Mouse (Mus musculus) adrenal gland, adult 8-10 months (tissue): ENCODE data around the gene Cutc. TPM values are rescaled to one million over a fixed set of nuclear protein-coding genes. Genes with fewer than 3 reads are reported as not detected.

Source experiments
- DNase-seq: peaks from one replicate; pipeline ENCODE4 v3.0.0; 2022
- total RNA-seq, 4 experiments: library from RNA; stranded (reverse); gene quantifications; 2 replicates each; pipeline ENCODE4 v1.2.4; 2022

Gene Cutc
- 10 to 100 TPM in 1 of 4 experiments, 1 to 10 TPM in 3; 9.3 to 12.4 (median 9.8) TPM for total RNA-seq

GRCm38 (mm10) chr19:43752489-43753225 is at the start of gene Cutc, which contains the start of gene Cox15:
Gene Cutc (plus strand): TSS chr19:43752996.
Gene Cox15 (minus strand): TSS chr19:43753000.
- peak; percentile 95 for DNase-seq

DNA sequence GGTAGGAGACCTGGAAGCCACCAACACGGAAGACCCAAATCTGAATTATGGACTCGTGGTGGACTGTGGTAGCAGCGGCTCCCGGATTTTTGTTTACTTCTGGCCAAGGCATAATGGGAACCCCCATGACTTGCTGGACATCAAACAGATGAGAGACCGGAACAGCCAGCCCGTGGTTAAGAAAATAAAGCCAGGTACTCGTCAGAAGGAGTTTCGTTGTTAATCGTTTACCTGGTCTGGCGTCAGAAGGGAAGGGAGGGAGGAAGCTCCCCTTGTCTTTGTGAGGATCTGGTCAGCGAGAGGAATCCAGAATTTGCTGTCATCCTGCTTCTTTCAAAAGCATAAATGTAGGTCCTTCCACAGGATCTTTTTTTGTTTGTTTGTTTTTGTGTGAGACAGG is 48.6 kb upstream of the Cutc start:
- no peak for DNase-seq

DNA sequence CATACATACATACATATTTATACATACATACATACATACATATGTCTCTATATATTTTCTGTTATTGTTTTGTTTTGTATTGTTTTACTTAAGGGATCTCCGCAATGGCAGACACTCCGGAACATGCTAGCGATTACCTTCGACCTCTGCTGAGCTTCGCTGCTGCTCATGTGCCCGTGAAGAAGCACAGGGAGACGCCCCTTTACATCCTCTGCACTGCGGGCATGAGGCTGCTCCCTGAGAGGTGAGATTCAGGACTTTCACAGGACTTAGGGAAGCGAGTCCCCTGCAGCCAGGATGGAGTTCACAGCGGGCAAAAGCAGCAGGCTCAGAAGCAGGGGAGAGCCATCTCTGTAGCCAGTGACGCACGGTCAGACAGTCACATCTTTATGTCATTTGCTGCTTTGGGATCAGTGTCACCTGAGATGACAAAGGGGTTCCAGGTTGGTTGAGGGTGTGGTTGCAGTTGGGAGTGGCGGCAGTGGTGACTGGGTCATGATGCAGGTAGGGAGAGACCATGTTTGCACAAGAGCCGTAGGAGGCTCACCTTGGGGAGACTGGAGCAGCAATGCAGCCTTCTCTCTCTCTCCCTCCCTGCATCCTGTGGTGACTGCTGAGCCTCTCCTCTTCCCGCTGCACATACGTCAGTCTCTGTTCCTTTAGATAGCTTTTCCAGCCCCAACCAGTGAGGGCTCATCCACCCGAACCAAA is 47.9 kb upstream of the Cutc start:
- no peak for DNase-seq

GRCm38 (mm10) chr19:43708206-43708605 is 44.6 kb upstream of the Cutc start:
- DNase-seq, result no peak

- DNase-seq, result no peak
These were observed 43.5 kb upstream of the Cutc start for GRCm38 (mm10) chr19:43709317-43709716.

- DNase-seq, result no peak
These were observed 41.5 kb upstream of the Cutc start for GRCm38 (mm10) chr19:43711159-43711916.

GRCm38 (mm10) chr19:43711971-43712370 is 40.8 kb upstream of the Cutc start:
- DNase-seq, result no peak

- no peak for DNase-seq
These were observed 32.7 kb upstream of the Cutc start for GRCm38 (mm10) chr19:43720061-43720460.

- no peak for DNase-seq
These were observed 29.9 kb upstream of the Cutc start for GRCm38 (mm10) chr19:43722891-43723290.

DNA sequence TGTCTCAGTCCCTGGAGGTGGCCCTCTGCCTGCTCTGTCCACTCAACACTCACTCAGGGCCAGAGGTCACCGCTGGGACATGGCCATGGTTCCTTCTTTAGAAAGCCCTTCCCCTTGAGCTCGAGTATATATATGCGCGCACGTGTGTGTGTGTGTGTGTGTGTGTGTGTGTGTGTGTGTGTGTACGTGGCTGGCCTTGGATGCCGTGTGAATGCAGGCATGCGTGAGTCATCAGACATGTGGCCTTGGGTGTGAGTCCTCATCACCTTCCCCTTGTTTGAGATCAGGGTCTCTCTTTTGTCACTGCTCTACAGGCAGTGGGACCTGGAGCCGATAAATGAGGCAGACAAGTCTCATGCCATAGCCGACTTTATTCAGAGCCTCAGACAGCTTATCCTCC is 29.3 kb upstream of the Cutc start:
- DNase-seq, result peak; percentile 42

DNA sequence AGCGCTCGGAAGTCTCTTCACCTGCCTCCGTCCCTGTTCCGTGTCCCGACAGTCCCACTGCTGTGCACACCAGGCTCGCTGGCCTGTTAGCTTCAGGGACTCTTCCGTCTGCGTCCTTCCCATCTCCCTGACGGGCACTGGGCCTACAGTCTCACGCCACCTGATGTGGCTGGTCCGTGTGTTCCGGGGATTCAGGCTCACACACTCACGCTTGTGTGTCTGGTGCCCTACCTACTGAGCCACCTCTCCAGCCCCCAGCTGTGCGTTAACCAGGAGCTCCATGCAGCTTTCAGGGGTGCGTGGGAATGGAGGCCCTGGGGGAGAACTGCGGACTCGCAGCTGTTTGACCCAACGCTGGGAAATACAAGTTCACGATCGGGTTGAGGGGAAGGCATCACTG is 28.6 kb upstream of the Cutc start:
- DNase-seq, result no peak

DNA sequence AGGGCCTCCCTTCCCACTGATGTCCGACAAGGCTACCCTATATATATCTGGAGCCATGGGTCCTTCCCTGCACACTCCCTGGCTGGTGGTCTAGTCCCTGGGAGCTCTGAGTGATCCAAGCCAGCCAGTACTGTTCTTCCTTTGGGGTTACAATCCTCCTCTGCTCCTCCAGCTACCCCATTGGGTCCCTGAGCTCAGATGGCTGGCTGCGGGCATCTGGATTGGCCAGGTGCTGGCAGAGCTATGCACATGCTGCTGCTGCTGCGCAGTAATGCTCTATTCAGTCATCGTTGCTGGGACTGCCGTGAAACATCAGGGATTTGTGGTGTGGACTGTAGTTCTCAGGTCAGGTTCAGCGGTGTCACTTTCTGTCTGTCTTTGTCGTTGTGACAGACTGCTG is 28.0 kb upstream of the Cutc start:
- DNase-seq, result no peak

GRCm38 (mm10) chr19:43726510-43727146 is 26.2 kb upstream of the Cutc start:
- DNase-seq, result no peak

- no peak for DNase-seq
These were observed 23.3 kb upstream of the Cutc start for GRCm38 (mm10) chr19:43729296-43730036.

- no peak for DNase-seq
These were observed 22.8 kb upstream of the Cutc start for GRCm38 (mm10) chr19:43730037-43730428.

GRCm38 (mm10) chr19:43731157-43731556 is 21.6 kb upstream of the Cutc start:
- DNase-seq, result no peak

GRCm38 (mm10) chr19:43738409-43738808 is 14.4 kb upstream of the Cutc start:
- no peak for DNase-seq

DNA sequence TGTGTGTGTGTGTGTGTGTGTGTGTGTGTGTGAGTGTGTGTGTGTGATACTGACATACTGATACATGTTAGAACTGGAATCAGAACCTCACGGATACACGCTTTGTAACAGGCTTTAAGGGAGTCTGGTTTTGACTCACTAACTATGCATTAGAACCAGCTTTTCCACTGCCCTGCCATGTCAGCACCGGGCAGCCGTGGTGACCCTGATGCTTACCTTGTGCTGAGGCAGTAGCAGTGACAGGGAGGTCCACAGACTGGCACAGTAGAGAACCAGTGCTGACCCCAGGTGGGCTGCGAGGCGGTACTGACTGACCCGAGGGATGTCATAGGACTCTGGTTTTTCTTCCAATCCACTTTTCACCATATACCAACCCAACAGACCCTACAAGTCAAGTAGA is 9.4 kb upstream of the Cutc start:
- no peak for DNase-seq

DNA sequence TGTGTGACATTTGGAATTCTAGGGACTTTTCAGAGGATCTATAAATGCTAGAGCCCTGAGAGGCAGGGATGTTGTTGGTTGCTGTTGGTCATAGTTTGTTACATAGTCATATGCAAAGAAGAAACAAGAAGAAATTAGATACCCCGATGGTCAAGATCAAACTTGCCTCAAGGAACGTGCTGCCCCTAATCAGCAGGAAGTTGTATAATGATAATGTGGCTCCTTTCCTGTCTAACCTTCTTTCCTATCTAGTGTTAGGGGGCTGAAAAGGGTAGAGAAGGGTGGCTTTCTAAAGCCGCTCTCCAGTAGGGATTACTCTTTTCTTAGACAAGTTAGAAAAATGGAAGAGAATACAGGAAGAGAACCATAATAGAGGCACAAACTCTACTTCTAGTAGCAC is 7.1 kb upstream of the Cutc start:
- no peak for DNase-seq

- no peak for DNase-seq
These were observed 4.9 kb upstream of the Cutc start for GRCm38 (mm10) chr19:43747877-43748276.

GRCm38 (mm10) chr19:43750008-43750407 is 2.8 kb upstream of the Cutc start:
- no peak for DNase-seq

DNA sequence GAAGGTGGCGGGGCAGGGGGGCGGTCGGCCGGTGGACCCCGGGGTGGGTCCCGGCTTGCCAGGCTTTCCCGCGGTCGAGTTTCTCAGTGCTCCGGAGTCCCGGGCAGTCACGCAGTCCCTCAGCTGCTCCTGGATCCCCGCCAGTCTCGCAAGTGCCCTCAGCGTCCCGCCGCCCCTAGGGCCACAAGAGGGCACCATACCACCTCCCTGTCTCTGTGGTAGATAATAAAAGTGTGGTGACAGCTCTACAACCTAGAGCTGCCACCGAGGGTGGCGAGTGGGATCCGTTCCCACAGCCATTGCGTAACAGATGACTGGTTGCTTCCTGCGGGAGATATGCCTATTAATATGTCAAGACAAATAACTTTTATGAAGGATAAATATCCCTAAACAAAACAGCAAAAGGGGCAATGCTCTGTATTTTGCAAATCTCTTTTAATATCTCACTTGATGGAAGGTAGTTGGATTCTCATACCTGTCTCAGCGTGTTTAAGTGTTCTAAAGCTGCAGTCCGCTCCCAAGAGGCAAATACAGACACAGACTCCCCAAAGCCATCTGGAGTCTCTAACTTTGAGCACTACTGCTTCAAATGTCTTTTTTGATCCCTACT is 535 bp downstream of the Cutc start:
- DNase-seq, result peak; percentile 90
